11 mouse cellular contexts compared by ENCODE assay signal in genomic region chr13:98889211-98889610, GRCm38 (mm10). TPM values are rescaled to one million over a fixed set of nuclear protein-coding genes. Genes with fewer than 3 reads are reported as not detected.
DNase-seq lines count a peak whose midpoint lies in the region; ATAC-seq and TF ChIP-seq lines count a peak whose summit lies in the region.
"Had no signal": no experiment of that assay in that cellular context is flagged by ENCODE, and none has a peak within 500 bp of the region (broad histone marks: within the 10 kb centered on the region; RNA-seq: fewer than 3 reads in every experiment).

No protein-coding gene starts in this region.

- 0 out of 2 replicates have a peak, but pooled peaks cover 5% of the 10 kb centered on the region for H3K36me3 ChIP-seq in kidney, postnatal 0 days (ENCODE audit: insufficient read depth, low read length)
- H3K36me3 ChIP-seq in forebrain, embryonic 15.5 days, result peaks cover 30% of the 10 kb centered on the region
- peaks cover 40% of the 10 kb centered on the region for H3K36me3 ChIP-seq in midbrain, embryonic 14.5 days (ENCODE audit: control insufficient read depth, insufficient read depth, low read length)

- no peak overlapping the region for H3K4me3 ChIP-seq in kidney, postnatal 0 days (replicated peaks; ENCODE audit: low read depth, low read length)
- no peak overlapping the region for H3K4me3 ChIP-seq in forebrain, embryonic 15.5 days
- no peak overlapping the region for H3K4me3 ChIP-seq in midbrain, embryonic 14.5 days (replicated peaks; ENCODE audit: low read depth, low read length)

- no peaks in the 10 kb centered on the region for H3K27me3 ChIP-seq in kidney, postnatal 0 days (ENCODE audit: insufficient read depth, low read length)
- no peaks in the 10 kb centered on the region for H3K27me3 ChIP-seq in forebrain, embryonic 15.5 days
- H3K27me3 ChIP-seq in midbrain, embryonic 14.5 days (ENCODE audit: control insufficient read depth, insufficient read depth, low read length), result no peaks in the 10 kb centered on the region
- H3K27me3 ChIP-seq: embryonic facial prominence, embryonic 15.5 days had no signal

- H3K27ac ChIP-seq in kidney, postnatal 0 days, result no peak overlapping the region
- no peak overlapping the region for H3K27ac ChIP-seq in forebrain, embryonic 15.5 days (replicated peaks)
- no peak overlapping the region for H3K27ac ChIP-seq in midbrain, embryonic 14.5 days (replicated peaks; ENCODE audit: low read depth, low read length)

- H3K9ac ChIP-seq in kidney, postnatal 0 days (ENCODE audit: low read depth, low read length), result no peak overlapping the region
- H3K9ac ChIP-seq in forebrain, embryonic 15.5 days (replicated peaks), result no peak overlapping the region
- no peak overlapping the region for H3K9ac ChIP-seq in midbrain, embryonic 14.5 days (replicated peaks; ENCODE audit: low read length)

- 61% methylated on average over 11 of the region's 12 CpGs for WGBS in kidney, postnatal 0 days
- WGBS in forebrain, embryonic 15.5 days, result 14% methylated on average over 11 of the region's 12 CpGs
- 31% methylated on average over 11 of the region's 12 CpGs for WGBS in midbrain, embryonic 14.5 days

- no peaks in the 10 kb centered on the region for H3K9me3 ChIP-seq in kidney, postnatal 0 days (replicated peaks; ENCODE audit: low read length)
- H3K9me3 ChIP-seq in forebrain, embryonic 15.5 days, result no peaks in the 10 kb centered on the region
- no peaks in the 10 kb centered on the region for H3K9me3 ChIP-seq in midbrain, embryonic 14.5 days (ENCODE audit: control insufficient read depth, low read length)
- H3K9me3 ChIP-seq: embryonic facial prominence, embryonic 15.5 days had no signal

- DNase-seq in embryo, embryonic 11 days, result peak; percentile 14
- DNase-seq in embryo, embryonic 9.5 days (ENCODE audit: extremely low spot score), result no peak
- DNase-seq in kidney, postnatal 0 days (ENCODE audit: low spot score), result peak; percentile 59
- no peak for DNase-seq in kidney, adult 18-20 months
- DNase-seq in midbrain, embryonic 14.5 days, result peak; percentile 31
- no peak for DNase-seq in lung, postnatal 36 days
- DNase-seq in lung, postnatal 10 days, result no peak
- DNase-seq: heart, postnatal 36 days; lung, adult 2 months had no signal

- H3K4me1 ChIP-seq in kidney, postnatal 0 days (replicated peaks; ENCODE audit: insufficient read depth, low read length), result 0 out of 2 replicates have a peak, but pooled peaks cover 6% of the 10 kb centered on the region
- H3K4me1 ChIP-seq in forebrain, embryonic 15.5 days, result peaks cover 44% of the 10 kb centered on the region
- peaks cover 23% of the 10 kb centered on the region for H3K4me1 ChIP-seq in midbrain, embryonic 14.5 days (ENCODE audit: control insufficient read depth, insufficient read depth, low read length)

- H3K4me2 ChIP-seq in kidney, postnatal 0 days (ENCODE audit: low read length), result peak overlapping the region; percentile 13; the same call in 1 of the 2 replicates
- peak overlapping the region; percentile 14; the same call in 1 of the 2 replicates for H3K4me2 ChIP-seq in forebrain, embryonic 15.5 days (replicated peaks)
- peak overlapping the region; percentile 24; the same call in 1 of the 2 replicates for H3K4me2 ChIP-seq in midbrain, embryonic 14.5 days (ENCODE audit: low read length)

- peak; percentile 54; the same call in 1 of the 2 replicates for ATAC-seq in kidney, postnatal 0 days (replicated peaks; ENCODE audit: low FRiP score, low read depth)
- no peak for ATAC-seq in forebrain, embryonic 15.5 days (replicated peaks)
- ATAC-seq in midbrain, embryonic 14.5 days (ENCODE audit: low FRiP score, low TSS enrichment), result no peak

- TF ChIP-seq CTCF in kidney, postnatal 0 days (IDR thresholded peaks at IDR 0.05; ENCODE audit: low read depth), result no peak

RNA-seq across cellular contexts. Expression of gene Tnpo1, which starts 37.0 kb away (rescaled TPM):
- polyA plus RNA-seq in kidney, postnatal 0 days (2015; fragmentation: Nextera tagmentation; extraction: Ambion mirVana), result 37.8 and 39.0 TPM in 2 replicates
- polyA plus RNA-seq in forebrain, embryonic 15.5 days (2015; fragmentation: Nextera tagmentation; extraction: Ambion mirVana), result 54.6 and 57.0 TPM in 2 replicates
- 56.4 and 63.5 TPM in 2 replicates for polyA plus RNA-seq in midbrain, embryonic 14.5 days (2014; fragmentation: Nextera tagmentation; extraction: Ambion mirVana)

Comparison
In these comparisons a context has a peak if more than half of its experiments do, and no peak if none do; other contexts are left out.
1. DNase-seq: peak in embryo, embryonic 11 days (single experiment), kidney, postnatal 0 days (single experiment) and midbrain, embryonic 14.5 days (single experiment); none in embryo, embryonic 9.5 days (single experiment), kidney, adult 18-20 months (single experiment), lung, postnatal 36 days (single experiment) and lung, postnatal 10 days (single experiment).
2. Peak in every context shown above with its lines, with median percentiles within 50 percentile points of each other: H3K4me2 ChIP-seq.